Mouse (Mus musculus): ENCODE results near the gene Hspb6. TPM values are rescaled to one million over a fixed set of nuclear protein-coding genes. Genes with fewer than 3 reads are reported as not detected.
A peak's percentile ranks its signal among the peaks of the same experiment; 100 is the strongest.

Hspb6 gene
- total RNA-seq, 2 experiments from 2014 or later: 2.6 to 2.9 TPM

- DNase-seq (ENCODE audit: low spot score in 2 of 2): no peak
Observed at GRCm38 (mm10) chr7:30584339-30584738, 32.4 kb downstream of the Hspb6 start.

GRCm38 (mm10) chr7:30585170-30585569, 33.2 kb downstream of the Hspb6 start:
- no peak for DNase-seq (ENCODE audit: low spot score in 2 of 2)

- DNase-seq (ENCODE audit: low spot score in 2 of 2): no peak
Observed at GRCm38 (mm10) chr7:30586455-30587020, 34.6 kb downstream of the Hspb6 start.

GRCm38 (mm10) chr7:30587842-30588667, 36.1 kb downstream of the Hspb6 start:
- DNase-seq (ENCODE audit: low spot score in 2 of 2): peak in 1 of 2 experiments; percentile 42

GRCm38 (mm10) chr7:30588676-30589434, 36.9 kb downstream of the Hspb6 start, which contains the start of gene Kmt2b:
Gene Kmt2b, minus strand, starts transcription at chr7:30588726.
- DNase-seq (ENCODE audit: low spot score in 2 of 2): peak; percentile 96 to 97

- peak; percentile 65 to 83 for DNase-seq (ENCODE audit: low spot score in 2 of 2)
Observed at GRCm38 (mm10) chr7:30589435-30590301, 37.7 kb downstream of the Hspb6 start.

GRCm38 (mm10) chr7:30590927-30591604, 39.1 kb downstream of the Hspb6 start:
- no peak for DNase-seq (ENCODE audit: low spot score in 2 of 2)

- no peak for DNase-seq (ENCODE audit: low spot score in 2 of 2)
Observed at GRCm38 (mm10) chr7:30591605-30591951, 39.6 kb downstream of the Hspb6 start.

- no peak for DNase-seq (ENCODE audit: low spot score in 2 of 2)
Observed at GRCm38 (mm10) chr7:30592772-30593423, 40.9 kb downstream of the Hspb6 start.

GRCm38 (mm10) chr7:30593579-30594509, 41.9 kb downstream of the Hspb6 start:
- no peak for DNase-seq (ENCODE audit: low spot score in 2 of 2)

GRCm38 (mm10) chr7:30594510-30595024, 42.6 kb downstream of the Hspb6 start:
- DNase-seq (ENCODE audit: low spot score in 2 of 2): no peak

GRCm38 (mm10) chr7:30596093-30596492, 44.1 kb downstream of the Hspb6 start:
- DNase-seq (ENCODE audit: low spot score in 2 of 2): no peak

- no peak for DNase-seq (ENCODE audit: low spot score in 2 of 2)
Observed at GRCm38 (mm10) chr7:30596811-30597210, 44.8 kb downstream of the Hspb6 start.

- no peak for DNase-seq (ENCODE audit: low spot score in 2 of 2)
Observed at GRCm38 (mm10) chr7:30598786-30599185, 46.8 kb downstream of the Hspb6 start, which contains the start of gene Zbtb32. Gene Zbtb32, minus strand, starts transcription at chr7:30598909.

GRCm38 (mm10) chr7:30599933-30600353, 48.0 kb downstream of the Hspb6 start:
- peak; percentile 89 to 97 for DNase-seq (ENCODE audit: low spot score in 2 of 2)

- no peak for DNase-seq (ENCODE audit: low spot score in 2 of 2)
Observed at GRCm38 (mm10) chr7:30600651-30601050, 48.7 kb downstream of the Hspb6 start.

- no peak for DNase-seq (ENCODE audit: low spot score in 2 of 2)
Observed at GRCm38 (mm10) chr7:30602583-30602982, 50.6 kb downstream of the Hspb6 start.

- DNase-seq (ENCODE audit: low spot score in 2 of 2): no peak
Observed at GRCm38 (mm10) chr7:30604424-30604823, 52.4 kb downstream of the Hspb6 start.

All from layer of hippocampus, adult 18-20 months (tissue).